Mouse (Mus musculus): ENCODE measurements around the gene Map4k3. TPM values are rescaled to one million over a fixed set of nuclear protein-coding genes. Genes with fewer than 3 reads are reported as not detected.
A peak's percentile ranks its signal among the peaks of the same experiment; 100 is the strongest.

Gene Map4k3
- polyA plus RNA-seq, 1 experiment from 2014 or later = 15.2 TPM

DNA sequence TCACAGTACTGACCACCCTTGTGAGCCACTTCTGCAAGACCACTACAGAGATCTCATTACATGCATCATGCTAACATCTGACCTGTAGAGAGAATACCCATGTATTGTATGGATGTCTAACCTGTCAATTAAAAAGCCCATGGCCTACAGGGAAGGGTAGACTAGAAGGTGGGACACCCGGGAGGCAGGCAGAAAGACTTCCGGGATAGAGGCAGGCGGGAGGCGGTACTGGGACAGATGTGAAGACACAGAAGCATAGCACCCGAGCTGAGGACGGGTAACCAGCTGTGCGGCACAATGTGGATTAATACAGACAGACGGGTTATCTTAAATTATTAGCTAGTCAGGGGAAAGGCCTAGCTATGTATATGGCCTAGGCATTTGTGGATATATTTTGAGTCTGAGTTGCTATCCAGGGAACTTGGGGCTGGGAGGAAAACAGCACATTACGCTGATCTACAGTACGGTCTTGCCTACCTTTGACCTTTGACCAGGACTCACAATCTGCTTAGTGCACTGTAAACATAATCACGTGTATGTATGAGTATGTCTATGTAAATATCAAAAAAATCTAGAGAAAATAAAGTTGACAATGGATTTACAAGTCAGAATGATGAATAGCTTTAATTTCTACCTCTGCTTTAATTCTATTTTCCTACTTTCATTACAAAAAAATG lies 51.3 kb downstream of the Map4k3 start:
- Histone ChIP-seq H3K36me3 (ENCODE audit: control insufficient read depth, insufficient read depth, low read length) (no peaks in the 10 kb centered on the region), H3K9ac (ENCODE audit: low read depth, low read length) (no peak overlapping the region), H3K9me3 (ENCODE audit: control insufficient read depth, low read length) (no peaks in the 10 kb centered on the region), H3K4me2 (ENCODE audit: low read depth, low read length) (no peak overlapping the region), H3K27ac (ENCODE audit: low read length) (no peak overlapping the region), H3K4me1 (ENCODE audit: control insufficient read depth, insufficient read depth, low read length) (no peaks in the 10 kb centered on the region), H3K27me3 (replicated peaks; ENCODE audit: control insufficient read depth, insufficient read depth, low read length) (no peaks in the 10 kb centered on the region), H3K4me3 (ENCODE audit: low read length) (no peak overlapping the region)
- 73% methylated on average over 11 of the region's 11 CpGs for WGBS
- ATAC-seq = peak; percentile 86

DNA sequence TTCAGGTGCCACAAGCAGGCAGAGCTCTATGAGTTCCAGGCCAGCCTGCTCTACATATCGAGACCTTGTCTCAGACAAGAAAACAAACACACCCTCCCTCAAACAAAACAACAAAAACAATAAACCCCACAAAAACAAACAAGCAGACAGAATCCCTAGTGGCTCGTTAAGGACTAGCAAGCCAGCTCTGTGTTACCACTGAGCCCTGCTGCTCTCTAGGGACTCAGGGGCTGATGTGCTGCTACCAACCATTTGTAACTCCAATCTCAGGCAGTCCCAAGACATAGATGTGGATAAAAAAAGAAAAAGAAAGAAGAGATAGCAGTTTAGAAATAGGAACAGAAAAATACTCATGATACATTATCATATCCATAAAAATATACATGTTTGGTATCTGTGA lies 52.1 kb downstream of the Map4k3 start:
- H3K27me3 ChIP-seq (replicated peaks; ENCODE audit: control insufficient read depth, insufficient read depth, low read length) = no peaks in the 10 kb centered on the region
- H3K27ac ChIP-seq (ENCODE audit: low read length) = no peak overlapping the region
- ATAC-seq = no peak
- WGBS = 64% methylated on average over 2 of the region's 2 CpGs
- no peak overlapping the region for H3K4me2 ChIP-seq (ENCODE audit: low read depth, low read length)
- H3K9ac ChIP-seq (ENCODE audit: low read depth, low read length) = no peak overlapping the region
- no peak overlapping the region for H3K4me3 ChIP-seq (ENCODE audit: low read length)
- no peaks in the 10 kb centered on the region for H3K9me3 ChIP-seq (ENCODE audit: control insufficient read depth, low read length)
- H3K4me1 ChIP-seq (ENCODE audit: control insufficient read depth, insufficient read depth, low read length) = no peaks in the 10 kb centered on the region
- no peaks in the 10 kb centered on the region for H3K36me3 ChIP-seq (ENCODE audit: control insufficient read depth, insufficient read depth, low read length)

DNA sequence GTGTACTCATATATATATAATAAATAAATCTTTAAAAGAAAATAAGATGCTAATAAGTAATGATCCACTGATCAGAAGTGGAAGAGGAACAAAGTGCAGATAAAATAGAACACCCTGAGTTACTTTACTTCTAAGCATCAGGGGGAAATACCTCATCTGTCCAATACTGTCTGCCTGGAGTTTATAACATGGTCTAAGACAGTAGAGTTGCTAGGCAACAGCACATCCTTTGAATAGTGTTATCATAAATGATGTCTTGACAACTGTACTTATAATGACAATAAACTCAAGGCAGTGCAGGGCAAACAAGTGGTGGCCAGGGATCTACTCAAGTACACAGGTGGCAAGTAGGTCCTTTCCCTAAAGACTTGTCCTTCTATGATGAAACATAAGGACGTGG lies 57.9 kb downstream of the Map4k3 start:
- Histone ChIP-seq H3K9me3 (ENCODE audit: control insufficient read depth, low read length) (no peaks in the 10 kb centered on the region), H3K27ac (ENCODE audit: low read length) (no peak overlapping the region), H3K4me2 (ENCODE audit: low read depth, low read length) (no peak overlapping the region), H3K4me1 (ENCODE audit: control insufficient read depth, insufficient read depth, low read length) (no peaks in the 10 kb centered on the region), H3K9ac (ENCODE audit: low read depth, low read length) (no peak overlapping the region), H3K4me3 (ENCODE audit: low read length) (no peak overlapping the region), H3K36me3 (ENCODE audit: control insufficient read depth, insufficient read depth, low read length) (no peaks in the 10 kb centered on the region), H3K27me3 (replicated peaks; ENCODE audit: control insufficient read depth, insufficient read depth, low read length) (no peaks in the 10 kb centered on the region)
- WGBS = 87% methylated on average over 1 of the region's 1 CpGs
- ATAC-seq = no peak

DNA sequence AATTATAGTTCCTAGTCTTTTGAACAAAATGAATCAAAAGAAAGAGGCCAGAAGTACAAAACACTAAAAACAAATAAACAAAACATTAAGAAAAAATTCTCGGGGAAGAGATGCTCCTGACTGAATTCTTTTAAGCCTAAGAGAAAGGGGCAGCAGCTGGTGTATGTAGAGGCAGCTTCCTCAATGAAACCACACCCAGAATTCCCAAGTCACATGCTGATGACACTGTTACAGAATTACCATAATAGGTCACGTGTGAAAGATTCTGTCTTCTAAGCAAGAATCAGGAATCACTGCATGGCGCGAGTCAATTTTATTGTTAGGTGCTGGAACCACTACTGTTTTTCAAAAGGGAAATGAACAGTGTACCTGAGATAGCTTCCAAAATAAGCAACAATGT lies 64.7 kb downstream of the Map4k3 start:
- Histone ChIP-seq H3K9ac (ENCODE audit: low read depth, low read length) (no peak overlapping the region), H3K27ac (ENCODE audit: low read length) (no peak overlapping the region), H3K36me3 (ENCODE audit: control insufficient read depth, insufficient read depth, low read length) (no peaks in the 10 kb centered on the region), H3K4me1 (ENCODE audit: control insufficient read depth, insufficient read depth, low read length) (no peaks in the 10 kb centered on the region), H3K27me3 (replicated peaks; ENCODE audit: control insufficient read depth, insufficient read depth, low read length) (no peaks in the 10 kb centered on the region), H3K4me2 (ENCODE audit: low read depth, low read length) (no peak overlapping the region), H3K9me3 (ENCODE audit: control insufficient read depth, low read length) (no peaks in the 10 kb centered on the region), H3K4me3 (ENCODE audit: low read length) (no peak overlapping the region)
- 74% methylated on average over 4 of the region's 4 CpGs for WGBS
- ATAC-seq = peak; percentile 64; the same call in 1 of the 2 replicates

DNA sequence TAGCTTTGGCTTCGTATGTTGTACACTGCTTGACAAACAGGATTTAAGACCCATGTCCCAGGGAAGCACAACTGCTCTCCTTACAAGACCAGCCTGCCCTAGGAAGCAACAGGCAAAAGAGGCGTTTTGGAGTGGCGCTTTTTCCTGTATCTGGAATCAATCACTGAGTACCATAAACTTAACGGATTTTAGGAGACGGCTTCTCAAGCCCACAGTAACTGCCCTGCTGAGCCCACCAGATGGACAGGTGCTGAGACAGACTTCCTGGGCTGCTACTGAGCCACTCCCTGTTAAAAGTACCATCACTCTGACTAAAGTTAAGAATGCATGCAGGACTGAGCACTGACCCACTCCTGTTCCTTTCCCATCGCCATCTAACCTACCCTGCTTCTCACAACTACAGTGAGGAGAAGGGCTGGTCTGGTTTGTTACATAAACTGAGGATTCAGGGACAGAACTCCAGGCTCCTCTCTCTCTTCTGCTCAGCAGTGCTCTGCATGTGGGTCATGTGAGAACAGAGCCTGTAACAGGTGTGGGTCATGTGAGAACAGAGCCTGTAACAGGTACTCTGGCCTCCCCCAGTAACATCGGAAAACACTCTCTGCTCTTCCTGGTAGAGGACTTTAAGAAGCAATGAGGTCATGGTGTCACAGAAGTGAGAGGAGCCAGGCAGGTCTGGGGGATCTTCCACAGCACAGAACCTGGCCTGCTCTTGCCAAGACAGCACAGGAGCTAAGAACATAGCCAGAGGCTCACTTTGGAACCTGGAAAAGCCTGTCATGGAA lies 65.3 kb downstream of the Map4k3 start:
- H3K36me3 ChIP-seq (ENCODE audit: control insufficient read depth, insufficient read depth, low read length) = no peaks in the 10 kb centered on the region
- no peak overlapping the region for H3K4me3 ChIP-seq (ENCODE audit: low read length)
- no peak overlapping the region for H3K4me2 ChIP-seq (ENCODE audit: low read depth, low read length)
- no peak overlapping the region for H3K9ac ChIP-seq (ENCODE audit: low read depth, low read length)
- no peaks in the 10 kb centered on the region for H3K4me1 ChIP-seq (ENCODE audit: control insufficient read depth, insufficient read depth, low read length)
- H3K9me3 ChIP-seq (ENCODE audit: control insufficient read depth, low read length) = no peaks in the 10 kb centered on the region
- H3K27me3 ChIP-seq (replicated peaks; ENCODE audit: control insufficient read depth, insufficient read depth, low read length) = no peaks in the 10 kb centered on the region
- peak; percentile 71 for ATAC-seq
- WGBS = 57% methylated on average over 7 of the region's 7 CpGs
- H3K27ac ChIP-seq (ENCODE audit: low read length) = no peak overlapping the region; the same call in 1 of the 2 replicates

DNA sequence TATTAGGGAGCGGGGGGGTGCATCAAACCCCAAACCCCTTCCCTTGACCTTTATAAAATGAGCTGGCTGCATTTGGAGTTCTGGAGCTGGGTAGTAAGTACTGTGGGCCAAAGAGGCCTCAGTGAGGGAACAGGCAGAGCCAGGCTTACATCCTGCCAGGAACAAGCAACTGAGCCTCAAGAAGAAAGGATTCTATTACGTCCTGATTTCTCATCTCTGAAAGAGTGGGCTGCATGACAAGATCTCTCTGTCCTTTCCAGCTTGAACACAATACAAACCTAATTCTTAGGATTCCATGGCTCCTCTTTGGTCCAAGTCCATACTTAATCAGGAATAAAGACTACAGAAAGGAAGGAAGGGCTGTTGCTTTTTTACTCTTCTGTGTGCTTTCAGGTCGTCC lies 66.4 kb downstream of the Map4k3 start:
- Histone ChIP-seq H3K9ac (ENCODE audit: low read depth, low read length) (no peak overlapping the region), H3K4me3 (ENCODE audit: low read length) (no peak overlapping the region), H3K36me3 (ENCODE audit: control insufficient read depth, insufficient read depth, low read length) (no peaks in the 10 kb centered on the region), H3K27me3 (replicated peaks; ENCODE audit: control insufficient read depth, insufficient read depth, low read length) (no peaks in the 10 kb centered on the region), H3K9me3 (ENCODE audit: control insufficient read depth, low read length) (no peaks in the 10 kb centered on the region), H3K27ac (ENCODE audit: low read length) (no peak overlapping the region), H3K4me1 (ENCODE audit: control insufficient read depth, insufficient read depth, low read length) (no peaks in the 10 kb centered on the region), H3K4me2 (ENCODE audit: low read depth, low read length) (no peak overlapping the region)
- no peak for ATAC-seq
- 77% methylated on average over 3 of the region's 3 CpGs for WGBS

DNA sequence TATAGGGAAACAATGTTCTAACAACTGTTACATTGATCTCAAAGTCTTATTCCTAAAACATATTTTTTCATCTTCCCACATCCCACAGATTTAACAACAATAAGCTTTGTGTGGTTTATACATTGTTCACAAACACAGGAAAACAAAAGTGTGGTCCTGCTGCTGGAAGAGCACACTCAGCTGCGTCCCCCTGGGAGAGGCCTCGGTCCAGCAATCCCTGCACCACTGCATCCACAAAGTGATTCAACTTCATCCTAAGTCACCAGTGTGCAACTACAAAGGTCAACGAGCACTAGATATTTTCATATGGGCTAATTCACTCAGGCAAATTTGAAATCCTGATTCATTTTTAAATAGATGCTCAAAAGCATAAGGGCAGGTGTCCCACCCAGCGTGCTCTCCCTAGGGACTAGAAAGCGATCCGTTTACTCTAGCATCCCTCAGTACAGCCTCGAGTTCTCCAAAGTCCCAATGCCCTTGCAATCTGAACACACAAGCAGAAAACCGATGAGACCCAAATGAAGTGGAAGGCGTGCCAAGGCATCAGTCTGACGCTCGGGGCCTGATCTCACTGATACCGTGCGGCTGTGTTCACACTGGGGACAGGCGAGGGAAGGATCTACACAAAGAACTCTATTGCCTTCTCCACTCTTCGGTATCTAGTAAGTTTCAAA lies 67.4 kb downstream of the Map4k3 start:
- Histone ChIP-seq H3K9ac (ENCODE audit: low read depth, low read length) (no peak overlapping the region), H3K4me1 (ENCODE audit: control insufficient read depth, insufficient read depth, low read length) (no peaks in the 10 kb centered on the region), H3K9me3 (ENCODE audit: control insufficient read depth, low read length) (no peaks in the 10 kb centered on the region), H3K27me3 (replicated peaks; ENCODE audit: control insufficient read depth, insufficient read depth, low read length) (no peaks in the 10 kb centered on the region), H3K27ac (ENCODE audit: low read length) (no peak overlapping the region), H3K4me3 (ENCODE audit: low read length) (no peak overlapping the region), H3K4me2 (ENCODE audit: low read depth, low read length) (no peak overlapping the region), H3K36me3 (ENCODE audit: control insufficient read depth, insufficient read depth, low read length) (no peaks in the 10 kb centered on the region)
- no peak for ATAC-seq
- WGBS = 85% methylated on average over 15 of the region's 15 CpGs

DNA sequence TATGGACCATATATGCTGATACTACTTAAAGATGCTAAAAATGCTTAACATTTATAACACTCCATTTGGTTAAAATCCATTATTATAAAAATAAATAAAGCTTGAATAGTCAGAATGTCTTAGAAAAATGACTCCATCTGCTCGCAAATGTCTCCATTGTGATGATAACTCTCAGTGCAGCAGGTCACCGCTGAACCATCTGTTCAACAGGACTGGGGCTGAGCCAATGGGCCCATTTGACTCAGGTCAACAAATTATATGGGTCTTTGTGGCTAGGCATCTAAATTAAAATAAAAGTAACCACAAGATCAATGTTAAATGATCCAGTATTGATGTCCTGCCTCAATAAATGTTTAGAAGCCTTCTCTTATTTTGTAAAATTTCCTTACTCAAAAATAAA lies 68.1 kb downstream of the Map4k3 start:
- no peak for ATAC-seq
- no peak overlapping the region for H3K4me2 ChIP-seq (ENCODE audit: low read depth, low read length)
- no peaks in the 10 kb centered on the region for H3K36me3 ChIP-seq (ENCODE audit: control insufficient read depth, insufficient read depth, low read length)
- no peaks in the 10 kb centered on the region for H3K27me3 ChIP-seq (replicated peaks; ENCODE audit: control insufficient read depth, insufficient read depth, low read length)
- H3K4me3 ChIP-seq (ENCODE audit: low read length) = no peak overlapping the region
- no peak overlapping the region for H3K9ac ChIP-seq (ENCODE audit: low read depth, low read length)
- H3K27ac ChIP-seq (ENCODE audit: low read length) = no peak overlapping the region
- H3K4me1 ChIP-seq (ENCODE audit: control insufficient read depth, insufficient read depth, low read length) = no peaks in the 10 kb centered on the region
- no peaks in the 10 kb centered on the region for H3K9me3 ChIP-seq (ENCODE audit: control insufficient read depth, low read length)
- 68% methylated on average over 2 of the region's 2 CpGs for WGBS

DNA sequence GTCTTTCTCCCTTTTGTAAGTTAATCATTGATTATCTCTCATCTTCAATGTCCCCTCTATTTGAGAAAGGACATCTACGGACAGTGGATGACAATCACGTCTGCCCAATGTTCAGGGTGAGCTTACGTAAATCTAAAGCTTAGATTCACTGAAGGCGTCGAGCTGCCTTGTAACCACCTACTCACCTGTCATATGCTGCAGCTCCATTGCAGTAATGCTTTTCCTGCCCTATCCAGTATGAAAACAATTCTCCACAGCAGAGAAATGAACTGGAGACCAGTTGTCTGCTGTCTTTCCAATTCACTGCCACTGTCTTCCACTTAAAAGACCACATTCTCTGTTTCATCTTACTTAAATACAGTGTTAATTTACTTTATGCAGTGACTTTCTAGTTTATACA lies 68.5 kb downstream of the Map4k3 start:
- no peak for ATAC-seq
- Histone ChIP-seq H3K4me1 (ENCODE audit: control insufficient read depth, insufficient read depth, low read length) (no peaks in the 10 kb centered on the region), H3K27ac (ENCODE audit: low read length) (no peak overlapping the region), H3K9ac (ENCODE audit: low read depth, low read length) (no peak overlapping the region), H3K36me3 (ENCODE audit: control insufficient read depth, insufficient read depth, low read length) (no peaks in the 10 kb centered on the region), H3K4me3 (ENCODE audit: low read length) (no peak overlapping the region), H3K9me3 (ENCODE audit: control insufficient read depth, low read length) (no peaks in the 10 kb centered on the region), H3K27me3 (replicated peaks; ENCODE audit: control insufficient read depth, insufficient read depth, low read length) (no peaks in the 10 kb centered on the region), H3K4me2 (ENCODE audit: low read depth, low read length) (no peak overlapping the region)
- 83% methylated on average over 5 of the region's 5 CpGs for WGBS

Measured in intestine, embryonic 16.5 days (tissue).